Mouse (Mus musculus): ENCODE data around the gene Slmap. TPM values are rescaled to one million over a fixed set of nuclear protein-coding genes. Genes with fewer than 3 reads are reported as not detected.

The Slmap gene
- polyA plus RNA-seq, 1 experiment, result 59.7 TPM

GRCm38 (mm10) chr14:26533821-26534756, 642 bp downstream of the Slmap start:
- TF ChIP-seq CTCF (IDR thresholded peaks at IDR 0.05; ENCODE audit: extremely low read depth, insufficient read depth, low read length) (no peak), POLR2A (IDR thresholded peaks at IDR 0.05; ENCODE audit: extremely low read depth, insufficient read depth, low read length) (no peak)
- H3K4me1 ChIP-seq (ENCODE audit: control insufficient read depth, insufficient read depth, low read length), result peaks cover 4% of the 10 kb centered on the region
- peak overlapping the region; percentile 62 for H3K27ac ChIP-seq (ENCODE audit: insufficient read depth, low read length)
- peak overlapping the region; percentile 80 for H3K4me3 ChIP-seq (ENCODE audit: insufficient read depth, low read length)

- Histone ChIP-seq H3K4me3 (ENCODE audit: insufficient read depth, low read length) (peak overlapping the region; percentile 80), H3K27ac (ENCODE audit: insufficient read depth, low read length) (no peak overlapping the region), H3K4me1 (ENCODE audit: control insufficient read depth, insufficient read depth, low read length) (peaks cover 6% of the 10 kb centered on the region)
- TF ChIP-seq CTCF (IDR thresholded peaks at IDR 0.05; ENCODE audit: extremely low read depth, insufficient read depth, low read length) (no peak), POLR2A (IDR thresholded peaks at IDR 0.05; ENCODE audit: extremely low read depth, insufficient read depth, low read length) (no peak)
These were observed 1.5 kb downstream of the Slmap start for GRCm38 (mm10) chr14:26533267-26533666.

GRCm38 (mm10) chr14:26532752-26533151, 2.0 kb downstream of the Slmap start:
- Histone ChIP-seq H3K27ac (ENCODE audit: insufficient read depth, low read length) (no peak overlapping the region), H3K4me3 (ENCODE audit: insufficient read depth, low read length) (peak overlapping the region; percentile 80), H3K4me1 (ENCODE audit: control insufficient read depth, insufficient read depth, low read length) (peaks cover 6% of the 10 kb centered on the region)
- TF ChIP-seq POLR2A (IDR thresholded peaks at IDR 0.05; ENCODE audit: extremely low read depth, insufficient read depth, low read length) (no peak), CTCF (IDR thresholded peaks at IDR 0.05; ENCODE audit: extremely low read depth, insufficient read depth, low read length) (no peak)

GRCm38 (mm10) chr14:26531410-26532313, 3.1 kb downstream of the Slmap start:
- Histone ChIP-seq H3K27ac (ENCODE audit: insufficient read depth, low read length) (no peak overlapping the region), H3K4me3 (ENCODE audit: insufficient read depth, low read length) (peak overlapping the region; percentile 30; the same call in 1 of the 2 replicates), H3K4me1 (ENCODE audit: control insufficient read depth, insufficient read depth, low read length) (peaks cover 6% of the 10 kb centered on the region)
- TF ChIP-seq POLR2A (IDR thresholded peaks at IDR 0.05; ENCODE audit: extremely low read depth, insufficient read depth, low read length), result no peak
- no peak for TF ChIP-seq CTCF (IDR thresholded peaks at IDR 0.05; ENCODE audit: extremely low read depth, insufficient read depth, low read length)

GRCm38 (mm10) chr14:26530350-26530749, 4.4 kb downstream of the Slmap start:
- Histone ChIP-seq H3K4me3 (ENCODE audit: insufficient read depth, low read length) (no peak overlapping the region), H3K27ac (ENCODE audit: insufficient read depth, low read length) (no peak overlapping the region), H3K4me1 (ENCODE audit: control insufficient read depth, insufficient read depth, low read length) (peaks cover 8% of the 10 kb centered on the region)
- no peak for TF ChIP-seq POLR2A (IDR thresholded peaks at IDR 0.05; ENCODE audit: extremely low read depth, insufficient read depth, low read length)
- TF ChIP-seq CTCF (IDR thresholded peaks at IDR 0.05; ENCODE audit: extremely low read depth, insufficient read depth, low read length), result no peak

- Histone ChIP-seq H3K4me1 (ENCODE audit: control insufficient read depth, insufficient read depth, low read length) (peaks cover 9% of the 10 kb centered on the region), H3K4me3 (ENCODE audit: insufficient read depth, low read length) (no peak overlapping the region), H3K27ac (ENCODE audit: insufficient read depth, low read length) (no peak overlapping the region)
- no peak for TF ChIP-seq CTCF (IDR thresholded peaks at IDR 0.05; ENCODE audit: extremely low read depth, insufficient read depth, low read length)
These were observed 6.4 kb downstream of the Slmap start for GRCm38 (mm10) chr14:26528296-26528695.

GRCm38 (mm10) chr14:26525955-26526354, 8.8 kb downstream of the Slmap start:
- TF ChIP-seq POLR2A (IDR thresholded peaks at IDR 0.05; ENCODE audit: extremely low read depth, insufficient read depth, low read length) (no peak), CTCF (IDR thresholded peaks at IDR 0.05; ENCODE audit: extremely low read depth, insufficient read depth, low read length) (no peak)
- peaks cover 10% of the 10 kb centered on the region for H3K4me1 ChIP-seq (ENCODE audit: control insufficient read depth, insufficient read depth, low read length)
- H3K27ac ChIP-seq (ENCODE audit: insufficient read depth, low read length), result no peak overlapping the region
- H3K4me3 ChIP-seq (ENCODE audit: insufficient read depth, low read length), result no peak overlapping the region

- no peak for TF ChIP-seq POLR2A (IDR thresholded peaks at IDR 0.05; ENCODE audit: extremely low read depth, insufficient read depth, low read length)
- no peak for TF ChIP-seq CTCF (IDR thresholded peaks at IDR 0.05; ENCODE audit: extremely low read depth, insufficient read depth, low read length)
- no peak overlapping the region for H3K27ac ChIP-seq (ENCODE audit: insufficient read depth, low read length)
- H3K4me1 ChIP-seq (ENCODE audit: control insufficient read depth, insufficient read depth, low read length), result peaks cover 7% of the 10 kb centered on the region
- no peak overlapping the region for H3K4me3 ChIP-seq (ENCODE audit: insufficient read depth, low read length)
These were observed 11.6 kb downstream of the Slmap start for GRCm38 (mm10) chr14:26523082-26523481.

- TF ChIP-seq POLR2A (IDR thresholded peaks at IDR 0.05; ENCODE audit: extremely low read depth, insufficient read depth, low read length), result no peak
- TF ChIP-seq CTCF (IDR thresholded peaks at IDR 0.05; ENCODE audit: extremely low read depth, insufficient read depth, low read length), result no peak
- H3K27ac ChIP-seq (ENCODE audit: insufficient read depth, low read length), result no peak overlapping the region
- H3K4me1 ChIP-seq (ENCODE audit: control insufficient read depth, insufficient read depth, low read length), result peaks cover 5% of the 10 kb centered on the region
- no peak overlapping the region for H3K4me3 ChIP-seq (ENCODE audit: insufficient read depth, low read length)
These were observed 14.9 kb downstream of the Slmap start for GRCm38 (mm10) chr14:26519831-26520230.

All from cortical plate, adult 2 months (tissue).